Mouse (Mus musculus) heart, embryonic 11.5 days (tissue): ENCODE measurements around the gene Snx10. TPM values are rescaled to one million over a fixed set of nuclear protein-coding genes. Genes with fewer than 3 reads are reported as not detected.

Experiments used
- ATAC-seq: fragments of 200-750 bp; cut with Nextera tagmentation; replicated peaks from 2 replicates; pipeline ENCODE4 v1.8.0; 2017; ENCODE audit warnings: moderate library complexity; ENCODE audit not compliant: insufficient number of reproducible peaks, low FRiP score, low TSS enrichment
- H3K27ac ChIP-seq: fragments of 300-500 bp; sonication (generic); 2 replicates; pipeline ENCODE4 v1.5.1; 2014; ENCODE audit warnings: mild to moderate bottlenecking, low read depth, low read length
- H3K27me3 ChIP-seq: fragments of 300-500 bp; sonication (generic); 2 replicates; pipeline ENCODE4 v1.6.1; 2014; ENCODE audit warnings: mild to moderate bottlenecking, low read length, mixed read lengths; ENCODE audit not compliant: control insufficient read depth, insufficient read depth
- H3K36me3 ChIP-seq: fragments of 300-500 bp; sonication (generic); 2 replicates; pipeline ENCODE4 v1.6.1; 2014; ENCODE audit warnings: mild to moderate bottlenecking, low read length, moderate library complexity, mixed read lengths; ENCODE audit not compliant: control insufficient read depth, insufficient read depth
- H3K4me1 ChIP-seq: fragments of 300-500 bp; sonication (generic); 2 replicates; pipeline ENCODE4 v1.6.1; 2014; ENCODE audit warnings: low read length; ENCODE audit not compliant: control insufficient read depth, insufficient read depth
- H3K4me2 ChIP-seq: fragments of 300-500 bp; sonication (generic); 2 replicates; pipeline ENCODE4 v1.6.1; 2014; ENCODE audit warnings: mild to moderate bottlenecking, moderate library complexity
- H3K4me3 ChIP-seq: fragments of 300-500 bp; sonication (generic); 2 replicates; pipeline ENCODE4 v1.5.1; 2014; ENCODE audit warnings: low read depth, low read length
- H3K9ac ChIP-seq: fragments of 300-500 bp; sonication (generic); 2 replicates; pipeline ENCODE4 v1.6.1; 2014; ENCODE audit warnings: mild to moderate bottlenecking, low read depth, low read length, moderate library complexity
- H3K9me3 ChIP-seq: fragments of 300-500 bp; sonication (generic); replicated peaks from 2 replicates; pipeline ENCODE4 v1.6.1; 2016; ENCODE audit warnings: low read length; ENCODE audit not compliant: control insufficient read depth
- WGBS: fragments of 180-500 bp; shearing (Covaris S2); extraction: QIAGEN DNeasy Blood & Tissue Kit; methylation state at CpG from one replicate; pipeline ENCODE4 v1.1.7; 2014; ENCODE audit not compliant: insufficient replicate concordance; 5-methylcytosine and 5-hydroxymethylcytosine counted together
- polyA plus RNA-seq: library from polyadenylated mRNA; unstranded; fragments of >200 nt; fragmentation: Nextera tagmentation; extraction: Ambion mirVana; gene quantifications from 2 replicates; pipeline ENCODE4 v1.2.1, GENCODE M21; 2014

Snx10 gene
- polyA plus RNA-seq, 1 experiment from 2014 or later = 23.0 TPM

DNA sequence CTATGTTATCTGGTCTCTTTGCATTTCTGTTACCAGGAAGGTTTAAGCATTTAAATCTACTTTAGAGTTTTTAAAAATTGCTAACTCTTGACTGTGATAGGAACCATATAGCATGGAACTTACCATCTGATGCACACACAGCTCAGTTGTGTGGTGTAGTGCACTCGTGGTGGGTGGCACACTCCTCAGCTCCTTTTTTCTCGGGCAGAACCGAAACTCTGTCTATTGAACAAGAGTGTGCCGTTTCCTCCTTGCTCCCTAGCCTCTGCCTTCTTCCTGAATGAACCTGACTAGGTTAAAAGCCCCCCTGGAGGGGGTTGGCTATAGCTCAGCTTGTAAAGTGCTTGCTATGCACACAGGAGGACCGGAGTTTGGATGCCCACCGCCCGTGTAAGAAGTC is 32.9 kb downstream of the Snx10 start:
- ATAC-seq = no peak
- Histone ChIP-seq H3K9me3 (no peaks in the 10 kb centered on the region), H3K4me1 (no peaks in the 10 kb centered on the region), H3K27me3 (no peaks in the 10 kb centered on the region), H3K4me3 (no peak overlapping the region), H3K36me3 (no peaks in the 10 kb centered on the region), H3K4me2 (no peak overlapping the region), H3K27ac (no peak overlapping the region), H3K9ac (no peak overlapping the region)
- WGBS = 87% methylated on average over 7 of the region's 7 CpGs

- Histone ChIP-seq H3K27me3 (no peaks in the 10 kb centered on the region), H3K4me3 (no peak overlapping the region), H3K4me1 (no peaks in the 10 kb centered on the region), H3K9ac (no peak overlapping the region), H3K4me2 (no peak overlapping the region), H3K36me3 (no peaks in the 10 kb centered on the region), H3K27ac (no peak overlapping the region), H3K9me3 (no peaks in the 10 kb centered on the region)
- no peak for ATAC-seq
- 86% methylated on average over 7 of the region's 7 CpGs for WGBS
Observed at GRCm38 (mm10) chr6:51558311-51558710, 34.6 kb downstream of the Snx10 start.

- Histone ChIP-seq H3K4me1 (no peaks in the 10 kb centered on the region), H3K4me2 (no peak overlapping the region), H3K36me3 (no peaks in the 10 kb centered on the region), H3K4me3 (no peak overlapping the region), H3K27ac (no peak overlapping the region), H3K9me3 (no peaks in the 10 kb centered on the region), H3K9ac (no peak overlapping the region), H3K27me3 (no peaks in the 10 kb centered on the region)
- no peak for ATAC-seq
- 58% methylated on average over 14 of the region's 14 CpGs for WGBS
Observed at GRCm38 (mm10) chr6:51566771-51567680, 43.3 kb downstream of the Snx10 start.

GRCm38 (mm10) chr6:51569086-51569485 is 45.4 kb downstream of the Snx10 start:
- Histone ChIP-seq H3K4me2 (no peak overlapping the region), H3K36me3 (no peaks in the 10 kb centered on the region), H3K4me3 (no peak overlapping the region), H3K4me1 (no peaks in the 10 kb centered on the region; the same call in 1 of the 2 replicates), H3K27ac (no peak overlapping the region), H3K9ac (no peak overlapping the region), H3K9me3 (no peaks in the 10 kb centered on the region), H3K27me3 (no peaks in the 10 kb centered on the region)
- WGBS = 87% methylated on average over 8 of the region's 8 CpGs
- no peak for ATAC-seq

- Histone ChIP-seq H3K4me3 (no peak overlapping the region), H3K36me3 (no peaks in the 10 kb centered on the region), H3K4me2 (no peak overlapping the region), H3K4me1 (no peaks in the 10 kb centered on the region; the same call in 1 of the 2 replicates), H3K9me3 (no peaks in the 10 kb centered on the region), H3K27me3 (no peaks in the 10 kb centered on the region), H3K9ac (no peak overlapping the region), H3K27ac (no peak overlapping the region)
- ATAC-seq = no peak
- WGBS = 66% methylated on average over 4 of the region's 4 CpGs
Observed at GRCm38 (mm10) chr6:51573136-51573535, 49.4 kb downstream of the Snx10 start.

DNA sequence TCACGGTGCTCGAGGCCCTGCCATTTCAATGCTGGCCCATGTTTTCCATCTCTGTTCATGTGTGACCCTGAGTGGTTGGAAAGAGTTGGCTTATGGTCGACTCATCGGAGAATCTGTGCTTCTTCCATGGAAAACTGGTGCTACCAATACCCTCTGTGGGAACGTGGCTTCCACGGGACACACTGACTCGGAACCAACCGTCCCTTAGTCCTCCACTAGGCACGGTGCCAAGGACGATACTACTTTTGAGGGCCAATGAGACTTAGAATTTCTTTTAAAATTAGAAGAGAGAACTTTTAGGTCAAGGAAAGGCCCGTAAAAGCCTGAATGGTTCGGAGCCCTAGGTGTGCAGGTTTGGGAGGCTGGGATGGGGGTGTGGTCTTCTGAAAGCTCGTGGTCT is 50.4 kb downstream of the Snx10 start:
- H3K36me3 ChIP-seq = no peaks in the 10 kb centered on the region
- no peaks in the 10 kb centered on the region for H3K9me3 ChIP-seq
- no peaks in the 10 kb centered on the region; the same call in 1 of the 2 replicates for H3K4me1 ChIP-seq
- H3K4me2 ChIP-seq = no peak overlapping the region
- 89% methylated on average over 13 of the region's 13 CpGs for WGBS
- no peak overlapping the region for H3K4me3 ChIP-seq
- ATAC-seq = no peak
- no peak overlapping the region for H3K9ac ChIP-seq
- H3K27me3 ChIP-seq = no peaks in the 10 kb centered on the region
- H3K27ac ChIP-seq = no peak overlapping the region

DNA sequence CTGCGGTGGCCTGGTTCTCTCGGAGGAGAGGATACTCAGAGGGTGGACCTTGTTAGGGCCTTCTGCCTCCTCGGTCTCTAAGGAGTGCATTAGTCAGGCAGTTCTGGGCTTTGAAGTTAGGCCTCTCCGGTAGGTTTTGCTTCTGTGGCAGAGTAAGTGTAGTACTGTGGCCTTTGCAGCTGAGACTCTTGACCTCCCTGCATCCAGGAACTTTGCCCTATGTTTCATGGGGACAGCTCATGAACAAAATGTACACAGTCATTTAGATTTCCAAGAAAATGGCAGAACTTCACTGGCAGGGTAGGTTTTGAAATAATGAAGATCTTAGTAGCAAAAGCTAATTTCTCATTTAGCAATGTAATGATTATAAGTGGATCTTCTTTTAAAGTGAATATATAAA is 54.7 kb downstream of the Snx10 start:
- Histone ChIP-seq H3K4me2 (no peak overlapping the region), H3K9me3 (no peaks in the 10 kb centered on the region), H3K9ac (no peak overlapping the region), H3K36me3 (no peaks in the 10 kb centered on the region; the same call in 1 of the 2 replicates), H3K4me3 (no peak overlapping the region), H3K4me1 (no peaks in the 10 kb centered on the region), H3K27ac (no peak overlapping the region), H3K27me3 (no peaks in the 10 kb centered on the region)
- WGBS = 68% methylated on average over 4 of the region's 4 CpGs
- no peak for ATAC-seq

GRCm38 (mm10) chr6:51580040-51580680 is 56.5 kb downstream of the Snx10 start:
- H3K4me1 ChIP-seq = no peaks in the 10 kb centered on the region
- no peaks in the 10 kb centered on the region; the same call in 1 of the 2 replicates for H3K36me3 ChIP-seq
- 23% methylated on average over 18 of the region's 18 CpGs for WGBS
- no peaks in the 10 kb centered on the region for H3K27me3 ChIP-seq
- H3K9me3 ChIP-seq = no peaks in the 10 kb centered on the region
- H3K4me3 ChIP-seq = no peak overlapping the region
- no peak overlapping the region for H3K9ac ChIP-seq
- peak; percentile 56; the same call in 1 of the 2 replicates for ATAC-seq
- no peak overlapping the region for H3K27ac ChIP-seq
- no peak overlapping the region for H3K4me2 ChIP-seq
